Mouse (Mus musculus) 416B (cell line): ENCODE results near the gene Cd164.

Experiments used
- DNase-seq: peaks from one replicate; pipeline ENCODE4 v3.0.0; 2011; ENCODE audit warnings: low read depth

The Cd164 gene

GRCm38 (mm10) chr10:41500941-41501340 lies 18.3 kb upstream of the Cd164 start:
- DNase-seq, result no peak

GRCm38 (mm10) chr10:41504996-41505395 lies 14.2 kb upstream of the Cd164 start:
- DNase-seq, result no peak

- DNase-seq, result peak; percentile 84
These were observed 13.8 kb upstream of the Cd164 start for GRCm38 (mm10) chr10:41505446-41505845.

GRCm38 (mm10) chr10:41509160-41509559 lies 10.1 kb upstream of the Cd164 start:
- DNase-seq, result peak; percentile 64

- no peak for DNase-seq
These were observed 4.9 kb upstream of the Cd164 start for GRCm38 (mm10) chr10:41514301-41514700.

GRCm38 (mm10) chr10:41514921-41515320 lies 4.3 kb upstream of the Cd164 start:
- DNase-seq, result no peak

- DNase-seq, result peak; percentile 96
These were observed 670 bp upstream of the Cd164 start for GRCm38 (mm10) chr10:41518508-41518980.

- peak; percentile 71 for DNase-seq
These were observed 611 bp downstream of the Cd164 start for GRCm38 (mm10) chr10:41519640-41520409.

- no peak for DNase-seq
These were observed 1.1 kb downstream of the Cd164 start for GRCm38 (mm10) chr10:41520410-41520673.

- DNase-seq, result peak; percentile 59
These were observed 4.2 kb downstream of the Cd164 start for GRCm38 (mm10) chr10:41523386-41523785.

- no peak for DNase-seq
These were observed 6.5 kb downstream of the Cd164 start for GRCm38 (mm10) chr10:41525696-41526095.

- DNase-seq, result no peak
These were observed 10.8 kb downstream of the Cd164 start for GRCm38 (mm10) chr10:41529972-41530371.

- DNase-seq, result no peak
These were observed 16.8 kb downstream of the Cd164 start for GRCm38 (mm10) chr10:41535991-41536390.

GRCm38 (mm10) chr10:41536714-41537113 lies 17.5 kb downstream of the Cd164 start:
- peak; percentile 22 for DNase-seq

GRCm38 (mm10) chr10:41537226-41537982 lies 18.2 kb downstream of the Cd164 start:
- no peak for DNase-seq

GRCm38 (mm10) chr10:41537983-41538330 lies 18.7 kb downstream of the Cd164 start:
- DNase-seq, result no peak

GRCm38 (mm10) chr10:41538986-41539385 lies 19.8 kb downstream of the Cd164 start:
- no peak for DNase-seq

- DNase-seq, result no peak
These were observed 22.8 kb downstream of the Cd164 start for GRCm38 (mm10) chr10:41542057-41542456.

GRCm38 (mm10) chr10:41543439-41543838 lies 24.2 kb downstream of the Cd164 start:
- DNase-seq, result no peak

- DNase-seq, result no peak
These were observed 24.6 kb downstream of the Cd164 start for GRCm38 (mm10) chr10:41543844-41544243.

GRCm38 (mm10) chr10:41544481-41545190 lies 25.4 kb downstream of the Cd164 start:
- no peak for DNase-seq

GRCm38 (mm10) chr10:41545224-41545755 lies 26.1 kb downstream of the Cd164 start:
- DNase-seq, result no peak
